Mouse (Mus musculus) skeletal muscle tissue, adult 2 months (tissue): Measurements from ENCODE around the gene Ms4a4d.
"Not testable (repeated sequence)": the region's sequence is repeated elsewhere in the genome, so short reads cannot be mapped to it uniquely, and the experiment has no call there.

ENCODE experiments used
- DNase-seq: peaks from one replicate; pipeline ENCODE4 v3.0.0-alpha.2; 2012; ENCODE audit warnings: low read depth, low spot score

The Ms4a4d gene

GRCm38 (mm10) chr19:11536593-11536992 lies at the start of gene Ms4a4d:
Ms4a4d (plus strand) TSS chr19:11536801.
- peak; percentile 68 for DNase-seq

- DNase-seq, result no peak
Observed at GRCm38 (mm10) chr19:11491406-11492189, 45.0 kb upstream of the Ms4a4d start.

- no peak for DNase-seq
Observed at GRCm38 (mm10) chr19:11492671-11493070, 43.9 kb upstream of the Ms4a4d start.

- no peak for DNase-seq
Observed at GRCm38 (mm10) chr19:11494519-11494918, 42.1 kb upstream of the Ms4a4d start.

GRCm38 (mm10) chr19:11496361-11496760 lies 40.2 kb upstream of the Ms4a4d start:
- DNase-seq, result no peak

- DNase-seq, result not testable (repeated sequence)
Observed at GRCm38 (mm10) chr19:11497300-11497699, 39.3 kb upstream of the Ms4a4d start.

- no peak for DNase-seq
Observed at GRCm38 (mm10) chr19:11500796-11501195, 35.8 kb upstream of the Ms4a4d start.

- no peak for DNase-seq
Observed at GRCm38 (mm10) chr19:11501326-11501725, 35.3 kb upstream of the Ms4a4d start.

- no peak for DNase-seq
Observed at GRCm38 (mm10) chr19:11504857-11505256, 31.7 kb upstream of the Ms4a4d start.

GRCm38 (mm10) chr19:11513458-11513857 lies 23.1 kb upstream of the Ms4a4d start:
- DNase-seq, result peak; percentile 62

GRCm38 (mm10) chr19:11516246-11516645 lies 20.4 kb upstream of the Ms4a4d start, which contains the start of gene Ms4a6b:
Ms4a6b (plus strand) TSS chr19:11516512.
- DNase-seq, result no peak

- no peak for DNase-seq
Observed at GRCm38 (mm10) chr19:11516845-11517244, 19.8 kb upstream of the Ms4a4d start.

- not testable (repeated sequence) for DNase-seq
Observed at GRCm38 (mm10) chr19:11517373-11517772, 19.2 kb upstream of the Ms4a4d start.

GRCm38 (mm10) chr19:11518356-11518755 lies 18.2 kb upstream of the Ms4a4d start:
- not testable (repeated sequence) for DNase-seq

GRCm38 (mm10) chr19:11520146-11520545 lies 16.5 kb upstream of the Ms4a4d start:
- DNase-seq, result no peak

- no peak for DNase-seq
Observed at GRCm38 (mm10) chr19:11533421-11533820, 3.2 kb upstream of the Ms4a4d start.

GRCm38 (mm10) chr19:11533888-11534445 lies 2.6 kb upstream of the Ms4a4d start:
- peak; percentile 40 for DNase-seq

GRCm38 (mm10) chr19:11537336-11537735 lies 735 bp downstream of the Ms4a4d start:
- no peak for DNase-seq

- DNase-seq, result not testable (repeated sequence)
Observed at GRCm38 (mm10) chr19:11540166-11540821, 3.7 kb downstream of the Ms4a4d start.

GRCm38 (mm10) chr19:11544383-11544782 lies 7.8 kb downstream of the Ms4a4d start:
- DNase-seq, result not testable (repeated sequence)

GRCm38 (mm10) chr19:11547911-11548310 lies 11.3 kb downstream of the Ms4a4d start:
- no peak for DNase-seq

GRCm38 (mm10) chr19:11554726-11555125 lies 18.1 kb downstream of the Ms4a4d start:
- no peak for DNase-seq
